ENCODE assay signal across 24 mouse cellular contexts in the genomic region with DNA sequence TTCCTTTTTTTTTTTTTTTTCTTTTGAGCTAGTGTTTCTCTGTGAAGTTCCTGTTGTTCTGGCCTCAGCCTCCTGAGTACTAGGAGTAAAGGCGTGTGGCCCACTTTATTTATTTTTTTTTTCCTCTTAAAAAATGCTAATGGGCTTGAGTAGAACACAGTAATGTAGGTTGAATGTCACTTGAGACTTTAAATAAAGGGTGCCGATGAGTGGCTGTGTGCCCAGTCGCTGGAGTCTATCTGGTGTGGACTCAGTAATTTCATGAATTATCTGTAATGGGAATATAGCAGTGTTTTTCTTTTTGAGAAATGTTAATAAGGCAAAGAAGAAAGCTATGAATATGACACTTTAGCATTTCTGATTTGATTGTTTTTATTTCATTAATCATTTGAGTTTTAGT.
"Had no signal": no experiment of that assay in that cellular context is flagged by ENCODE, and none has a peak within 500 bp of the region (broad histone marks: within the 10 kb centered on the region; RNA-seq: fewer than 3 reads in every experiment).

No protein-coding gene starts in this region.

- H3K9me3 ChIP-seq: heart, embryonic 12.5 days; hindbrain, embryonic 10.5 days; hindbrain, embryonic 12.5 days; intestine, embryonic 15.5 days; limb, embryonic 13.5 days; limb, embryonic 15.5 days; liver, embryonic 12.5 days had no signal

- H3K4me1 ChIP-seq: limb, embryonic 13.5 days; limb, embryonic 15.5 days had no signal

- H3K27me3 ChIP-seq: heart, embryonic 12.5 days; hindbrain, embryonic 12.5 days; intestine, embryonic 15.5 days; limb, embryonic 13.5 days; limb, embryonic 15.5 days; liver, embryonic 12.5 days had no signal

- ATAC-seq: hindbrain, embryonic 16.5 days; inflammation-experienced regulatory T-cells, adult 6 months; intestine, embryonic 15.5 days; intestine, postnatal 0 days; liver, embryonic 12.5 days had no signal

- H3K4me2 ChIP-seq: heart, embryonic 12.5 days; hindbrain, embryonic 12.5 days; hindbrain, embryonic 14.5 days; intestine, embryonic 15.5 days; limb, embryonic 13.5 days; limb, embryonic 15.5 days; liver, embryonic 12.5 days had no signal

- DNase-seq: gastrocnemius, adult 2 months; gastrocnemius, postnatal 10 days; gastrocnemius, postnatal 25 days; heart, adult 2 months; heart, postnatal 10 days; heart, postnatal 4 days; kidney, adult 18-20 months; kidney, adult 8-10 months; kidney, postnatal 14 days; kidney, postnatal 36 days; left cerebral cortex, postnatal 4 days had no signal

- H3K9ac ChIP-seq: heart, embryonic 12.5 days; hindbrain, embryonic 12.5 days; hindbrain, embryonic 14.5 days; intestine, embryonic 15.5 days; limb, embryonic 13.5 days; limb, embryonic 15.5 days; liver, embryonic 12.5 days; liver, embryonic 14.5 days had no signal

- H3K27ac ChIP-seq: gastrocnemius, adult 2 months; heart, adult 2 months; hindbrain, embryonic 10.5 days; hindbrain, embryonic 12.5 days; hindbrain, embryonic 14.5 days; intestine, embryonic 15.5 days; kidney, postnatal 0 days; limb, embryonic 13.5 days; limb, embryonic 15.5 days; liver, embryonic 12.5 days; liver, embryonic 14.5 days had no signal

- H3K4me3 ChIP-seq: gastrocnemius, adult 2 months; heart, adult 2 months; heart, embryonic 12.5 days; hindbrain, embryonic 10.5 days; hindbrain, embryonic 12.5 days; intestine, embryonic 15.5 days; limb, embryonic 13.5 days; limb, embryonic 15.5 days; liver, embryonic 12.5 days had no signal

- H3K36me3 ChIP-seq: hindbrain, embryonic 12.5 days; intestine, embryonic 15.5 days; limb, embryonic 15.5 days had no signal
